Mouse (Mus musculus): ENCODE measurements around the gene Try4. TPM values are rescaled to one million over a fixed set of nuclear protein-coding genes. Genes with fewer than 3 reads are reported as not detected.
"Not testable (repeated sequence)": the region's sequence is repeated elsewhere in the genome, so short reads cannot be mapped to it uniquely, and the experiment has no call there.

Try4 gene
- 0.23 TPM in 1 of 2 replicates, not detected in the other for polyA plus RNA-seq (2015; fragmentation: Nextera tagmentation; extraction: Ambion mirVana)

DNA sequence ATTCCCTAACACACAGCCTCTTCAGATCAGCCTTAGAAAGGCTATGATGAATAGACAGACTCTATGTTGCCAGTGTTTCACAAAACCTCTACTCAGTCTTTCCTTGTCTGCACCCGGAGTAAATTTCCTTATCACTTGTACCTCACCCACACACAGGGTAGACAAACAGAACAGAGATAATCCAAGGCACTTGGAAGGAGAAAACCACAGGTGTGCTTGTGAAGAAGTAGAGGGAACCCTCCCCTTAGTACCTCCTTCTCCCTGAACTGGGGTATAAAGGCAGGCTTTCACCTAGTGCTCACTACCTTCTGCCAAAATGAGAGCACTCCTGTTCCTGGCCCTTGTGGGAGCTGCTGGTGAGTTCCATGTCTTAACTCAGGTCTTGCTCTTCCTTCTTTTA lies at the start of gene Try4:
Gene Try4 (plus strand): TSS at position 301 of the 400 bp plus-strand sequence.
- H3K9ac ChIP-seq, result no peak within 1 kb of the TSS
- 56% methylated on average over 1 of the region's 1 CpGs for WGBS
- H3K9me3 ChIP-seq, result no peaks in the 10 kb centered on the region
- H3K36me3 ChIP-seq, result no peaks in the 10 kb centered on the region
- H3K27ac ChIP-seq, result no peak within 1 kb of the TSS
- H3K4me3 ChIP-seq, result no peak within 1 kb of the TSS
- H3K27me3 ChIP-seq, result no peaks in the 10 kb centered on the region
- H3K4me1 ChIP-seq, result no peaks in the 10 kb centered on the region
- ATAC-seq (ENCODE audit: borderline replicate concordance, extremely low read depth, low FRiP score, low TSS enrichment), result no peak
- no peak within 1 kb of the TSS for H3K4me2 ChIP-seq

- ATAC-seq (ENCODE audit: borderline replicate concordance, extremely low read depth, low FRiP score, low TSS enrichment); H3K9me3 ChIP-seq; H3K9ac ChIP-seq; H3K4me2 ChIP-seq; H3K27me3 ChIP-seq; H3K4me3 ChIP-seq; H3K27ac ChIP-seq; H3K4me1 ChIP-seq; H3K36me3 ChIP-seq: not testable (repeated sequence)
- WGBS, result 83% methylated on average over 9 of the region's 9 CpGs
Measured at GRCm38 (mm10) chr6:41253314-41253713, 48.8 kb upstream of the Try4 start.

GRCm38 (mm10) chr6:41256424-41256823 lies 45.6 kb upstream of the Try4 start:
- H3K36me3 ChIP-seq, result no peaks in the 10 kb centered on the region
- H3K4me3 ChIP-seq, result no peak overlapping the region
- H3K9ac ChIP-seq, result no peak overlapping the region
- whole genome bisulfite sequencing, result 82% methylated on average over 2 of the region's 2 CpGs
- H3K4me1 ChIP-seq, result no peaks in the 10 kb centered on the region
- H3K27ac ChIP-seq, result no peak overlapping the region
- H3K27me3 ChIP-seq, result no peaks in the 10 kb centered on the region
- H3K9me3 ChIP-seq, result no peaks in the 10 kb centered on the region
- no peak for ATAC-seq (ENCODE audit: borderline replicate concordance, extremely low read depth, low FRiP score, low TSS enrichment)
- no peak overlapping the region for H3K4me2 ChIP-seq

DNA sequence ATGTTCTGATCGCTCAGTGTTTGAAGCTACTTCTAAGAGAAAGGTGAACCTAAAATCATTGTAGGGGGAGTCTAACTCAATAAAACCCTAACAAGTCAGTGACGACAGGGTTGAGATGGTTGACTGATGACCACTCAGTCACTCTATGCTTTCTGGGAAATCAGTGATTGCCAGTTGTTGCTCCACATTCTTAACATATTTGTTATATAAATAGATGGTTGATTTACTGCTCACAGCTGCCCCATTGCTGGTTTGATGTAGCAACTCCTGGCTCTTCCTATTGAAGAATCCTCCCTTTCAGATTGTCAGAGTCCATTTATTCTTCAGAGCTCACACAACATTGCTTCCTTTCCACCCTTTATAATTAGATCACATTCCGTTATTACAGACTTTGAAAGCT lies 44.6 kb upstream of the Try4 start:
- Histone ChIP-seq H3K9ac (no peak overlapping the region), H3K9me3 (no peaks in the 10 kb centered on the region), H3K27ac (no peak overlapping the region), H3K4me3 (no peak overlapping the region), H3K27me3 (no peaks in the 10 kb centered on the region), H3K36me3 (no peaks in the 10 kb centered on the region), H3K4me2 (no peak overlapping the region), H3K4me1 (no peaks in the 10 kb centered on the region)
- 68% methylated on average over 3 of the region's 3 CpGs for WGBS
- no peak for ATAC-seq (ENCODE audit: borderline replicate concordance, extremely low read depth, low FRiP score, low TSS enrichment)

DNA sequence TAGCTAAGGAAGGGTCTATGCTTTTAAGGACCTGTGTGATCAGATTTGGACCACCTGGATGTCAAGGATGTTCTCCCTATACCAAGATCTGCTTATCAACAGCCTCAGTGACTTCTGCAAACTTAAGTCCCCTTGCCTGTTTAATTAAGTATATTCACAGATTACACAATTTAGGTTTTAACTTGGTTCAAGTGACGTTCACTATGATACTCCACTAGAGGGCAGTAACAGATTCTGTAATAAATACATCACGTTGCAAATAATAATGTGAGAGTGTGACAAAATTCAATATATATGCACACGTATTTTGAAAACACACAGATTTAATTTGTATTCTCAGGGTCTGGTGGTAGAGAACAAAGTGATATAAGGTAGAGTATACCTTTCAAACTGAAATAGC lies 39.3 kb upstream of the Try4 start:
- Histone ChIP-seq H3K27me3 (no peaks in the 10 kb centered on the region), H3K4me2 (no peak overlapping the region), H3K36me3 (no peaks in the 10 kb centered on the region), H3K4me1 (no peaks in the 10 kb centered on the region), H3K9me3 (peaks cover 3% of the 10 kb centered on the region; the same call in 1 of the 2 replicates), H3K9ac (no peak overlapping the region), H3K4me3 (no peak overlapping the region), H3K27ac (no peak overlapping the region)
- 34% methylated on average over 3 of the region's 3 CpGs for WGBS
- no peak for ATAC-seq (ENCODE audit: borderline replicate concordance, extremely low read depth, low FRiP score, low TSS enrichment)

GRCm38 (mm10) chr6:41266140-41266539 lies 35.9 kb upstream of the Try4 start:
- H3K9ac ChIP-seq, result no peak overlapping the region
- no peak overlapping the region for H3K4me3 ChIP-seq
- no peak overlapping the region for H3K27ac ChIP-seq
- H3K9me3 ChIP-seq, result peaks cover 3% of the 10 kb centered on the region; the same call in 1 of the 2 replicates
- ATAC-seq (ENCODE audit: borderline replicate concordance, extremely low read depth, low FRiP score, low TSS enrichment), result no peak
- no peaks in the 10 kb centered on the region for H3K4me1 ChIP-seq
- H3K27me3 ChIP-seq, result no peaks in the 10 kb centered on the region
- no peak overlapping the region for H3K4me2 ChIP-seq
- no peaks in the 10 kb centered on the region for H3K36me3 ChIP-seq
- WGBS, result 82% methylated on average over 6 of the region's 6 CpGs

DNA sequence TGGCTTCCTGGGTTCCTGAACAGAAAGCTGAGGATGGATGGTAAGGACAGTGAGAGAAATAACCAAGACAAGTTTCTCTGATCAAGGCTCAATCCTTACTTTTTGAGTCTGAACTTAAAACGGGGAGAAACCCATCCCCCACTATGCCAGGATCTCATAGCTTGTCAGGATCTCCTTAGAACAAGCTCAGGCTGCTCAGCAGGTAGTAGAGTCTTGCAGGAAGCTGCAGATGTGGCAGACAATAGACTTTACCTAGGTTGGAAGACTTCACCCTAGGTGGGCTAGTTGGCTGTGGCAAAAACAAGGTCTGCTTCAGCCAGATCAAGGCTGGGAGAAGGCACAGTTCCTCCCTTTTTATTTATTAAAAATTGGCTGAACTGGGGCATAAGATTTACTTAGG lies 3.8 kb upstream of the Try4 start:
- no peak overlapping the region for H3K9ac ChIP-seq
- H3K27me3 ChIP-seq, result no peaks in the 10 kb centered on the region
- H3K36me3 ChIP-seq, result no peaks in the 10 kb centered on the region
- no peaks in the 10 kb centered on the region for H3K4me1 ChIP-seq
- ATAC-seq (ENCODE audit: borderline replicate concordance, extremely low read depth, low FRiP score, low TSS enrichment), result no peak
- H3K9me3 ChIP-seq, result no peaks in the 10 kb centered on the region
- H3K4me3 ChIP-seq, result no peak overlapping the region
- H3K4me2 ChIP-seq, result no peak overlapping the region
- no peak overlapping the region for H3K27ac ChIP-seq
- WGBS, result 9% methylated on average over 1 of the region's 1 CpGs

DNA sequence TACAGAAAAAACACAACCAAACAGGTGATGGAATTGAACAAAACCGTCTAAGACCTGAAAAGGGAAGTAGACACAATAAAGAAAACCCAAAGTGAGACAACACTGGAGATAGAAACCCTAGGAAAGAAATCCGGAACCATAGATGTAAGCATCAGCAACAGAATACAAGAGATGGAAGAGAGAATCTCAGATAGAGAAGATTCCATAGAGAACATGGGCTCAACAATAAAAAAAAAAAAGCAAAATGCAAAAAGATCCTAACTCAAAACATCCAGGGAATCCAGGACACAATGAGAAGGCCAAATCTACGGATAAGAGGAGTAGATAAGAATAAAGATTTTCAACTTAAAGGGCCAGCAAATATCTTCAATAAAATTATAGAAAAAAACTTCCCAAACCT lies 14.7 kb downstream of the Try4 start, which contains the start of gene Try5:
Gene Try5 (minus strand): TSS at position 101 of the 400 bp plus-strand sequence.
- H3K9ac ChIP-seq; H3K36me3 ChIP-seq; H3K27ac ChIP-seq; H3K4me3 ChIP-seq; ATAC-seq (ENCODE audit: borderline replicate concordance, extremely low read depth, low FRiP score, low TSS enrichment); H3K4me1 ChIP-seq; H3K9me3 ChIP-seq; H3K4me2 ChIP-seq; H3K27me3 ChIP-seq: not testable (repeated sequence)
- 68% methylated on average over 3 of the region's 3 CpGs for WGBS

DNA sequence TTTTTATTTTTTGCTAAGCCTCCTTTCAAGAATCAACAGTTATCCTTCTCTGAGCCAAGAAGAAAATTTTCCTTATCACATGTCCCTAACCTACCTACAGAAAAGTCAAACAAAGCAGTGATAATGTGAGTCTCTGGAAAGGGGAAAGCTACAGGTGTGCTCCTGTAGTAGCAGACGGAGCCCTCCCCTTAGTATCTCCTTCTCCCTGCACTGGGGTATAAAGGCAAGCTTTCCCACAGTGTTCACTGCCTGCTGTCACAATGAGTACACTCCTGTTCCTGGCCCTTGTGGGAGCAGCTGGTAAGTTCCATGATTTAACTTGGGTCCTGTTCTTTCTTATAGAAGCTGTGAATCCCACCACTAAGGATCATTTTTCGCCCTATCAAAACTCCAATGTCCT lies 51.9 kb downstream of the Try4 start, which contains the start of gene Try10:
Gene Try10 (plus strand): TSS at position 174 of the 400 bp plus-strand sequence.
- WGBS, result 62% methylated on average over 2 of the region's 2 CpGs
- Histone ChIP-seq H3K4me2 (no peak within 1 kb of the TSS), H3K36me3 (no peaks in the 10 kb centered on the region), H3K9ac (no peak within 1 kb of the TSS), H3K4me1 (no peaks in the 10 kb centered on the region), H3K9me3 (no peaks in the 10 kb centered on the region), H3K27ac (no peak within 1 kb of the TSS), H3K4me3 (no peak within 1 kb of the TSS), H3K27me3 (no peaks in the 10 kb centered on the region)
- no peak for ATAC-seq (ENCODE audit: borderline replicate concordance, extremely low read depth, low FRiP score, low TSS enrichment)

Other genes with a start within 250 kb of the Try4 start
- gene Try5, start 14.6 kb downstream of the Try4 start, polyA plus RNA-seq (2015; fragmentation: Nextera tagmentation; extraction: Ambion mirVana), result 0.33 TPM in 1 of 2 replicates, not detected in the other
- 1.2 TPM in 1 of 2 replicates, not detected in the other for gene Try10, start 51.8 kb downstream of the Try4 start, polyA plus RNA-seq (2015; fragmentation: Nextera tagmentation; extraction: Ambion mirVana)
- gene Prss3, start 75.4 kb downstream of the Try4 start, polyA plus RNA-seq (2015; fragmentation: Nextera tagmentation; extraction: Ambion mirVana), result 0.76 TPM in 1 of 2 replicates, not detected in the other
- gene Gm5771, start 90.1 kb downstream of the Try4 start, polyA plus RNA-seq (2015; fragmentation: Nextera tagmentation; extraction: Ambion mirVana), result 0.50 TPM in 1 of 2 replicates, not detected in the other
- 0.29 TPM in 1 of 2 replicates, not detected in the other for gene Gm10334, start 143.9 kb downstream of the Try4 start, polyA plus RNA-seq (2015; fragmentation: Nextera tagmentation; extraction: Ambion mirVana)
- 2.0 TPM in 1 of 2 replicates, not detected in the other for gene Prss1, start 156.7 kb downstream of the Try4 start, polyA plus RNA-seq (2015; fragmentation: Nextera tagmentation; extraction: Ambion mirVana)
- 0.54 TPM in 1 of 2 replicates, not detected in the other for gene Prss2, start 219.5 kb downstream of the Try4 start, polyA plus RNA-seq (2015; fragmentation: Nextera tagmentation; extraction: Ambion mirVana)